Mouse (Mus musculus) lung, postnatal 0 days (tissue): ENCODE measurements around the gene Prkar2b.
"Not testable (repeated sequence)": the region's sequence is repeated elsewhere in the genome, so short reads cannot be mapped to it uniquely, and the experiment has no call there.

Experiments used
- CTCF ChIP-seq: IDR thresholded peaks from 2 replicates; pipeline ENCODE4 v1.5.1; 2016; ENCODE audit warnings: antibody characterized with exemption, mild to moderate bottlenecking
- EP300 ChIP-seq: IDR thresholded peaks from 2 replicates; pipeline ENCODE4 v1.6.1; 2016; ENCODE audit warnings: antibody characterized with exemption, mild to moderate bottlenecking, control low read depth

- TF ChIP-seq CTCF, EP300: not testable (repeated sequence)
These were observed 51.1 kb downstream of the Prkar2b start for GRCm38 (mm10) chr12:32009985-32010369.
